Mouse (Mus musculus): ENCODE data around the gene Nid2.

Nid2 gene

GRCm38 (mm10) chr14:19751025-19751771 is at the start of gene Nid2:
TSS of gene Nid2 (plus strand) at chr14:19751265.
- DNase-seq (ENCODE audit: low spot score in 2 of 2) = peak; percentile 57 to 78

- DNase-seq (ENCODE audit: low spot score in 2 of 2) = no peak
Observed at GRCm38 (mm10) chr14:19701546-19701945, 49.5 kb upstream of the Nid2 start.

GRCm38 (mm10) chr14:19705649-19706048 is 45.4 kb upstream of the Nid2 start:
- peak; percentile 60 to 73 for DNase-seq (ENCODE audit: low spot score in 2 of 2)

GRCm38 (mm10) chr14:19706454-19706853 is 44.6 kb upstream of the Nid2 start:
- DNase-seq (ENCODE audit: low spot score in 2 of 2) = peak; percentile 48 to 73

- no peak for DNase-seq (ENCODE audit: low spot score in 2 of 2)
Observed at GRCm38 (mm10) chr14:19706997-19707396, 44.1 kb upstream of the Nid2 start.

- no peak for DNase-seq (ENCODE audit: low spot score in 2 of 2)
Observed at GRCm38 (mm10) chr14:19707721-19708507, 43.2 kb upstream of the Nid2 start.

GRCm38 (mm10) chr14:19709161-19709560 is 41.9 kb upstream of the Nid2 start:
- DNase-seq (ENCODE audit: low spot score in 2 of 2) = no peak

- DNase-seq (ENCODE audit: low spot score in 2 of 2) = no peak
Observed at GRCm38 (mm10) chr14:19711771-19712170, 39.3 kb upstream of the Nid2 start.

GRCm38 (mm10) chr14:19713067-19713466 is 38.0 kb upstream of the Nid2 start:
- no peak for DNase-seq (ENCODE audit: low spot score in 2 of 2)

GRCm38 (mm10) chr14:19719077-19719476 is 32.0 kb upstream of the Nid2 start:
- no peak for DNase-seq (ENCODE audit: low spot score in 2 of 2)

GRCm38 (mm10) chr14:19720044-19720611 is 30.9 kb upstream of the Nid2 start:
- no peak for DNase-seq (ENCODE audit: low spot score in 2 of 2)

- DNase-seq (ENCODE audit: low spot score in 2 of 2) = no peak
Observed at GRCm38 (mm10) chr14:19728278-19728677, 22.8 kb upstream of the Nid2 start.

- DNase-seq (ENCODE audit: low spot score in 2 of 2) = no peak
Observed at GRCm38 (mm10) chr14:19728737-19729136, 22.3 kb upstream of the Nid2 start.

- no peak for DNase-seq (ENCODE audit: low spot score in 2 of 2)
Observed at GRCm38 (mm10) chr14:19732097-19732496, 19.0 kb upstream of the Nid2 start.

GRCm38 (mm10) chr14:19733490-19734282 is 17.4 kb upstream of the Nid2 start:
- no peak for DNase-seq (ENCODE audit: low spot score in 2 of 2)

GRCm38 (mm10) chr14:19735303-19735702 is 15.8 kb upstream of the Nid2 start:
- DNase-seq (ENCODE audit: low spot score in 2 of 2) = no peak

- no peak for DNase-seq (ENCODE audit: low spot score in 2 of 2)
Observed at GRCm38 (mm10) chr14:19737568-19737967, 13.5 kb upstream of the Nid2 start.

GRCm38 (mm10) chr14:19738094-19738843 is 12.8 kb upstream of the Nid2 start:
- DNase-seq (ENCODE audit: low spot score in 2 of 2) = no peak

- DNase-seq (ENCODE audit: low spot score in 2 of 2) = no peak
Observed at GRCm38 (mm10) chr14:19739416-19740146, 11.5 kb upstream of the Nid2 start.

- DNase-seq (ENCODE audit: low spot score in 2 of 2) = no peak
Observed at GRCm38 (mm10) chr14:19740147-19740738, 10.8 kb upstream of the Nid2 start.
